Mouse (Mus musculus) 3134 (cell line): ENCODE data around the gene Atp2c1.

Experiments used
- DNase-seq: peaks from one replicate; pipeline ENCODE4 v3.0.0-alpha.2; 2011; ENCODE audit warnings: low spot score; ENCODE audit not compliant: insufficient read length; ENCODE audit errors: extremely low read depth

Atp2c1 gene

GRCm38 (mm10) chr9:105527219-105527618, at the start of gene Atp2c1:
Atp2c1 (minus strand) TSS chr9:105527319.
- DNase-seq: no peak

DNA sequence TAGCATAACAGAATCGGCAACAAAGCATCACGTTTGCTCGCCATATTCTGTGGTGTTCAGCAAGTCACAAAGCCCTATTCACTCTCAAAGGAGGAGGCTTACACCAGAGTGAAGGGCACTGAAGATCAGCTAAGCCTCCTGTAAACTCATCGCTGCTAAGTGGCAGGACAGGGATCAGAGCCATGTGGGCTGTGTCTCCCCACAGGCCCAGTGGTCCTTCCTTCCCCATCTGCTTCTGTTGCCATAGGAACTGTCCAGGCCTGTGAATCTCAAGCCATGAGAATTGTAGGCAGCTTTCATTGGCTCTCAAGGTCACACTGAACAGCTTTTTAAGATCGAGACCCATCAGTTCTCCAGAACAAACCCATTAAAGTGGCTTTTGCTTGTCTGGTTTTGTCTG, 30.3 kb upstream of the Atp2c1 start:
- no peak for DNase-seq

DNA sequence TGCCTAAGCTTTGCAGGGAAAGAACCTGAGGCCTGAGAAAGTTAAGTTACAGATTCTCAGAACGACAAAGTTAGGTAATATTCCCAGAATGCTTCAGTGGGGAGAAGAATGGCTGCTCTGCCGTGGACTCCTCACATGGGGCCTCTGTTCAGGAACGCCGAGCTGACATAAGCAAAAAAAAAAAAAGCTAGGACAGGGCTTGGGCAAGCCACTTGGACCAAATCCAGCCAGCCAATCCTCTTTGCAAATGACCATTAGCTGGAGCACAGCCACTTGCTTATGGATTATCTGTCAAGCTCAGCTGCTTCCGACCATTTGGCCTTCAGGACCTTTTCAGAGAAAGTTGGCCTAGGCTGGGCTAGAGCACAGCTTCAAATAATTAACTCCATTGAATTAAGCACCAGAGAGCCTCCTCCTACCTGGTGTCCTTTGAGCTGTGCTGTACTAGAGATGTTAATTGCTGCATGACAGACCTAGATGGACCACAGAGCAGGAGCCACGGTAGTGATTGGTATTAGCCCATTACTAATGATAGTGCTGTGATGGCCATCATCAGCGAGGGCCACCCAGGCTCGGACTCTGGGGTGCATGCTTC, 29.1 kb upstream of the Atp2c1 start:
- no peak for DNase-seq

DNA sequence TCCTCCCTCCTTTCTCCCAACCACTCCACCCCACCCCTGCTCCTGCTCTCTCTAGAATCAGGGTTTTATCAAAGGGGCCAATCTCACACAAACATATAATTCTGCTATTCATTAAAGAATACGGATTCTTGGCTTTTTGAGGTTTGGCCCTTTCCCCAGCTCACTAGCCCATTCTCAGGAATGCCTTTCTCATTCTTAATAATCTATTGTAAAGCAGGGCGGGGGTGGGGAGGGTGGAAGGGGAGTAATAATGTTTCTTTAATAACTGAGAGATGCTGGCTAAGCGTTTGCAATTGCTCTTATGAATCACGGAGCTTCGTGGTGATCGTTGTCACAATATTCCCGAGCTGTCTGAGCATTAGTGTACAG, 27.3 kb upstream of the Atp2c1 start:
- DNase-seq: no peak

- no peak for DNase-seq
These were observed 26.7 kb upstream of the Atp2c1 start for GRCm38 (mm10) chr9:105553629-105554438.

DNA sequence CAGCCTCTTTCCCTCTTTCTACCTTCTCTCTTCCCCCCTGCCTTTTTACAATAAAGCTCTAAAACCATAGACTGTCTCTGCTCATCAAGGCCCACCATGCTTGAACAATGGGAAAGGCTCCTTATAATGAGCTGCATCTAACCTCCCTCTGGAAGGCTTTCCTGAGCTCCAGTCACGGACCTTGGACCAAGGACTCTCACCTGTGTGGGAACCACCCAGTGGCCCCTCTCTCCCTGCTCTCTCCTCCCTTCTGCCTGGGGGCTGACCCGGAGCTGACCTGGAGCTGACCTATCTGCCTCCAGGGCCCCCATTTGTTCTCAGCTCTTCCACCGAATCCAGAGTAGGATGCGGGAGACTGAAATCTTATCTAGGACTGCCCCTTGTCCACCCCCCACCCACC, 24.3 kb upstream of the Atp2c1 start:
- DNase-seq: no peak

- DNase-seq: no peak
These were observed 22.0 kb upstream of the Atp2c1 start for GRCm38 (mm10) chr9:105549096-105549495.

DNA sequence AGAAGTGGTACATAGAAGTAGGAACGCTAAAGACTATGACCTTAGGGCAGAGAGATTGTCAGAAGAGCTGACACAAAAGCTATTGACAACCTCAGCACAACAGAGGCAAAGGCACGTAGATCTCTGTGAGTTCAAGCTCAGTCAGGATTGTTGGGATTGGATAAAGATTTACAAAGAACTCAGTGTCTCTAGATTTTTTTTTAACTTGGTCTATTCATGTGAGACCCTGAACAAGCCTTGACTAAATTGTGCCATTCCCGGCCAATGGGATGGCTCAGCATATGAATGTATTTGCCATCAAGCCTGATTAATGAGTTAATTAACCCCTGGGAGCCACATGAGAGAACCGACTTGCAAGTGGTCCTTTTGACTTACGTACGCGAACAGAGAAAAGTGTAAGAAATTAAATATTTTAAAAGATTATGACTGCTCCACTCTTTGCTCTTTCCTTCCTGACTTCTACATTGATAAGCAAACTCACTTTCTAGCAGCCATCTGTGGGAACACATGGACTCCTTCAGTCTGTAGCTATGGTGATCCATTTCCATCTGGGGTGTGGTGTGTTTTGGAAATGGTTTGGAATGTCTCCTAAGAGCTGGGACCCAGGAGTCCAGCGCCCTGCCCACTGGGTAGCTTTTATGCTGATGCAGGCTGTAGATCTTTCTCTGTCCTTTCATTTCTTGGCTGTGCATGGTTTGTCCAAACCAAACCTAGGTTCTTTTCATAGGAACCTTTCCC, 17.1 kb upstream of the Atp2c1 start:
- DNase-seq: no peak

- no peak for DNase-seq
These were observed 10.4 kb upstream of the Atp2c1 start for GRCm38 (mm10) chr9:105537473-105537872.

- no peak for DNase-seq
These were observed 9.8 kb upstream of the Atp2c1 start for GRCm38 (mm10) chr9:105536877-105537276.

GRCm38 (mm10) chr9:105525355-105525754, 1.8 kb downstream of the Atp2c1 start:
- no peak for DNase-seq

DNA sequence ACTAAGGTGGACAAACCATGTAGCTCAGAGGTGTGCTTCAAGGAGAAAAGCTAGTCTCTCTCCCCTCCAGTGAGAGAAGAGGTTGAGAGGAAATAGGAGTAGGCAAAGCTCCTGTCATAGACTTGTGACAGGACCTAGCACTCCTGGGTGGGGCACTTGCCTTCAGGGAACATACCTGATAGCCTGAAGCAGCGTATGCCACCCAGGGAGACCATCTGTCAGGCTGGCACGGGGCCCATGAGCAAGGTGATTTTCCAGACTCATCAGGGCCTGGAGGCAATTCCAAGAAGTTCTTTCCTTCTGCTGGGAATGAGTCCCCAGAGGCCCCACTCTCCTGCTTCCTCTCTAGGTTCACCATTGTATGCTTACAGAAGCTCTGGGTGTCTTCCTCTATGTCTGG, 4.1 kb downstream of the Atp2c1 start:
- DNase-seq: no peak

- DNase-seq: no peak
These were observed 5.1 kb downstream of the Atp2c1 start for GRCm38 (mm10) chr9:105522063-105522462.

- no peak for DNase-seq
These were observed 6.2 kb downstream of the Atp2c1 start for GRCm38 (mm10) chr9:105520776-105521552.

GRCm38 (mm10) chr9:105519278-105519883, 7.7 kb downstream of the Atp2c1 start:
- no peak for DNase-seq

DNA sequence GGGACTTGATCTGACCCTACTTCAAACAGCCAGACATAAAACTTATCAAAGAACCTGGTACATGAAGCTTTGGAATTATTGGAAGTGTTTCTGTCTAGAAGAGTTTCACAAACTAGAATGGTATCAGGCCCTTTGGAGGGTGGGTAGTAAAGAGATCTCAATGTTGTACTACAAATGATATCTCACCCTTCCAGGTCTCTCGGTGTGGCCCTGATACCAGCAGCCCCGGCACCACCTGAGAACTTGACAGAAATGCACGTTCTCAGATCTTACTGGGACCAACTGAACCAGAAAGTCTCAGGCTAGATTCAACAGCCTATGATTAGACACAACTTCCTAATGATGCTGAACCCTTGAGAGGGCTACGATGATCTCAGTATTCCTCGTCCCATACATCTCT, 23.4 kb downstream of the Atp2c1 start:
- DNase-seq: no peak

GRCm38 (mm10) chr9:105502389-105502788, 24.7 kb downstream of the Atp2c1 start:
- DNase-seq: no peak

DNA sequence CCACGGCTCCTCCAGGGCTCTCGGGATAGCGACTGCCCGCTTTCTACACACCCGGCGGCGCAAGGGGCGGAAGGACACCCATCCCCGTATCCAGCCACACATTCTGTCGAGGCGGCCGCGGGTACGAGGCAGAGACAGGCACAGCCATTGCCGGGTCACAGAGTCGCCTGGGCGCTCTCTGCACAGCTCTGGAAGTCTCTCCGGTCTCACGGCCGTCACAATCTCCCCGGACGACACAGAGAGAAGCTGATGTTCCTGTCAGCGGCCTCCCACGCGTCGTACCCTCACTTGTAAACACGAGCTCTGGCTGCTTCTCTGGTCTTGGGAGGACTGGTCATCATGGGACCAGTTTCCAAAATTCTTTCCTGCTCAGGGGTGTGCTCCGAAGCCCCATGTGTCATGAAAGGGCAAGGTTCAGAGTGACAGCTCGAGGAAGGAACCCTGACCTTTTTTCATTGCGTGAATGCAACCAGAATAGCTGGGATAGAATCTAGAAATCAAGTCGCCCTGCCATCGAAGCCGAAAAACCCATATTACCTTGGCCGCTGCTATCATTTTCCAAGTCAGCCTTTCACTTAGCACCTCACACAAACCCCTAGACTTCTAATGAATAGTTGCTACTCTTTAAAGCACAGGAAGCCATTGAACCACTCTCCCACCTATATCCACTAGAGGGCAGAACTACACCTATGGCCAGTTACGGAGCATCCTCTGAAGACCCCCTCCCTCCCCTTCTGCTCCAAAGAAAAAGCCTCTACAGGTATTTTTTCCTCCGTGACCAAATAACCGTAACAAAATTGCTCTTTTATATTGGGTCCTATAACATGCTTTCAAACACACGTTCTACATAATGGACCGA, 31.6 kb downstream of the Atp2c1 start:
- peak; percentile 13 for DNase-seq

DNA sequence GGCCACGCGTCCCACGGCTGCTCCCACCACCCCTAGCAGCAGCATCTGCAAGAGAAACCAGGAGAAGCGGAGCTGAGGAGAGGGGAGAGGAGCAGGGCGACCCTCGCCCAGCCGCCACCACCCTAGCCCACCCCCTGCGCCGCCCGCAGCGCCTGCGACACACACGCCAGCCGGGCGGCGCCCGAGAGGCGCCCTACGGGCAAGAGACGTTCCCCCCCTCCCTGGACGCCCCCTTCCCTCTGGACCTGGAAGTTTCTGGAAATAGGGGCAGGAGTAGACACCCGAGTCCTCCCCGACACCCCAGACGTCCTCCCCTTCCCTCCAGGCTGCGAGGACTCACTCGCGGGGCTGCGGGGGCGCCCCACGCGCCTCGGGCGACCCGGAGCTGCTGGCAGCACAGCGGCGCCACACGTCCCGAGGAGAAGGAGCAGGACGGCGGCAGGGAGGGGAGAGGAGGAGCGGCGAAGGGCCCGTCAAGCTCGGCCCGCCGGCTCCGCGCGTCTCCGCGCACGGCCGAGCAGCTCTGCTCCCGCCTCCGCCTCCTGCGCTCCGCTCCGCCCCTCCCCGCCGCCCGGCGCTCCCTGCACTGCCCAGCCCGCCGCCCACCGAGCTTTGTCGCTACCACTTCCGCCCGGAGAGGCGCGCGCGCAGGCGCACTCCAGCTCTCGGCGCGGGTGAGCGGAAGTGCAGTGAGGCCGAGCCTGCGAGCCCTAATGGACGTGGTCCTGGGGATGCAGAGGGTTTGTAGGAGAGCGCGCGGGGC, 32.4 kb downstream of the Atp2c1 start:
- peak; percentile 92 for DNase-seq
